Mouse (Mus musculus) testis, postnatal 14 days (tissue): ENCODE measurements around the gene H2-Q4.
"Not testable (repeated sequence)": the region's sequence is repeated elsewhere in the genome, so short reads cannot be mapped to it uniquely, and the experiment has no call there.

ENCODE experiments used
- DNase-seq: peaks from one replicate; pipeline ENCODE4 v3.0.0; 2021; ENCODE audit warnings: low spot score

Gene H2-Q4

DNA sequence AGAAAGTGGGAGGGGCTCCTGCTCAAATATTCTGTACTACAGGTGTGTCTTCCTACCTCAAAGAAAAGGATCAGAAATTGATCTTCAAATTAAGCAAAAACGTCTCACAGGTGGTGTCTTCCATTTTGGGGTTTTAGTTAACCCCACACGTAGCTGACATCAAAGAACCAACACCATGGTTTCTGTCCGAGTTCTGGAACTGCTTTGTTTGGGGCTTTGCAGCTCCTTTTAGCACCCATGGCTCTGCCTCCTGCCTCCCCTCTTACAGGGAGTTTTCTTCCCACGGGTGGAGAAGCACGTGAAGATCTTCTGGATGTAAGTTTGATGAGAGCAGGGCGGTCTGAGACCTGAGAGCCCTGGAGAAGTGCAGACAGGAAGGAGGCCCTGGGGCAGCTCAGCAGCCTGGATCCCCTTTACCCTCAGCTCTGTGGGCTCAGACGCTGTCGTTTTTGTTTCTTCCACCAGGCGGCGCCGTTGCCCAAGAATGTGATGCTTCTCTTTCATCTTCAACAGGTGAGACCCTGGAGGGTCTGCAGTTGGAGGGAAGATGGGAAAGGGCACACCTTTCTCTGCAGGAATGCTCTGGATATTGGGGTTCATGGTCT lies 40.9 kb downstream of the H2-Q4 start:
- not testable (repeated sequence) for DNase-seq

DNA sequence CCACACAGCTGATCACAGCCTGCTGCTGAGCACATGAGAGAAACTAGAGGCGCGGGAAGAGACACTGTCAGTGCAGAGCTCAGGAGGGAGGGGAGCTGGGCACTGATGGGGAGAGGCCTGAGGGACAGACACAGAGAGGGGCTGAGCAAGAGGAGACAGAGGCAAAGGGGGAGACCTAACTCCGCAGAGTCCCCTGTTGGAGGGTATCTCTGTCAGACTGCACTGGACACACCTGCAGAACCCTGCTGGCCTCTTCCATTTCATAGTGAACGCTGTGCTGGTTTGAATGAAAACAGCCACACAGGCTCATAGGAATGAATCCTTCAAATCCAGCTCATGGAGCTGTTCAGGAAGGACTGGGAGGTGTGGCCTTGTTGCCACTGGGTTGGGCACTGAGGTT lies 41.9 kb downstream of the H2-Q4 start:
- not testable (repeated sequence) for DNase-seq

DNA sequence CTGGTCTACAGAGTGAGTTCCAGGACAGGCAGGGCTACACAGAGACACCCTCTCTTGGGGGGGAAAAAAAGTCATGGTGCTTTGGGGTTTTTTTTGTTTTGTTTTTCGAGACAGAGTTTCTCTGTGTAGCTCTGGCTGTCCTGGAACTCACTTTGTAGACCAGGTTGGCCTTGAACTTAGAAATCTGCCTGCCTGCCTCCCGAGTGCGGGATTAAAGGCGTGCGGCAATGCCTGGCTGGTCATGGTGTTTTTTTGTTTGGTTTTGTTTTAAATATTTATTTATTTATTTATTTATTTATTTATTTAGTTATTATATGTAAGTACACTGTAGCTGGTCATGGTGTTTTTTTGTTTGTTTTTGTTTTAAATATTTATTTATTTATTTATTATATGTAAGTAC lies 42.9 kb downstream of the H2-Q4 start:
- DNase-seq, result not testable (repeated sequence)

DNA sequence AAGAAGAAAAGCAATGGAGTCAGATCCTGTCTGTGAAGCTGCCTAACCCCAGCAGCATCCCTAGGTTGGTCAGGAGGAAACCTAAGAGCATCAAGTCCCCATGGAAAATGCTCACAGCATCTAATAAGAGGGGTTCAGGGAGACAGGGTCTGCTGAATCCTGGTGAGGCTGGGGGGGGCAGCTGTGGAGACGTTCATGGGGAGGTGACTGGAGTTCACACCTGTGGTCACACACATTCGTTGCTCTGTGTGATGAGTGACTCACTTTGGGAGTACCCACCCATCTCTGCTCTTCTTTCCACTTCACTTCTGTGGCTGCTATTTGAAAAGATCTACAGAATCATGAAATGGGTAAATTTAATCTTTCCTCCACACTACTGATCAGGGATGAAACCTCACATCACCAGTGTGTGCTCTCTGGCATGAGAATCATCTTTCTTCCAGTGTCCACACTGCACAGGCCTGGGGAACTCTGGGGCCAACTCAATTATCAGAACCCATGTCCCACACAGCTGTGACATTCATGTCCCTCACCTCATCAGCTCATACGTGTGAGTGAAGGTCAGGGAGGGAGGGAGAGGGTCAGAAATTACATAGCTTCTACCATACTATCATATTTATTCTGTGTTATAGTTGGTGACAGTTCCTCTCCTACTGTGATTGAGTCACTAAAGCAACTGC lies 43.9 kb downstream of the H2-Q4 start:
- not testable (repeated sequence) for DNase-seq

DNA sequence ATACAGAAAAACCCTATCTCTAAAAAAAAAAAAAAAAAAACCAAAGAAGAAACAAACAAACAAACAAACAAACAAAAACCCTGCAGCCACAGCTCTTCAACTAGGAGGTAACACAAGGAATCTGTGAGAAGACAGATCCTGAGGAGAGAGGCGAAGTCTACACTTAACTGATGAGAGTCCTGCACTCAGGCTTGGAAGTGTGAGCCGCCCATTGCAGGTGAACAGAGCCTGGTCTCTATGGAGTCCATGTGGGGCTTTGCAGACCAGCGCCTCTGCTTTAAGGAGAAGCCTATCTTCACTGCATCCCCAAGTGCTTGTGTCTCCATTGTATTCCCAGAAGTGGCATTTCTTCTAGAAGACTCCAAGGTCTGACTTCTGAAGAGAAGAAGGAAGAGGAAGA lies 44.7 kb downstream of the H2-Q4 start:
- not testable (repeated sequence) for DNase-seq

DNA sequence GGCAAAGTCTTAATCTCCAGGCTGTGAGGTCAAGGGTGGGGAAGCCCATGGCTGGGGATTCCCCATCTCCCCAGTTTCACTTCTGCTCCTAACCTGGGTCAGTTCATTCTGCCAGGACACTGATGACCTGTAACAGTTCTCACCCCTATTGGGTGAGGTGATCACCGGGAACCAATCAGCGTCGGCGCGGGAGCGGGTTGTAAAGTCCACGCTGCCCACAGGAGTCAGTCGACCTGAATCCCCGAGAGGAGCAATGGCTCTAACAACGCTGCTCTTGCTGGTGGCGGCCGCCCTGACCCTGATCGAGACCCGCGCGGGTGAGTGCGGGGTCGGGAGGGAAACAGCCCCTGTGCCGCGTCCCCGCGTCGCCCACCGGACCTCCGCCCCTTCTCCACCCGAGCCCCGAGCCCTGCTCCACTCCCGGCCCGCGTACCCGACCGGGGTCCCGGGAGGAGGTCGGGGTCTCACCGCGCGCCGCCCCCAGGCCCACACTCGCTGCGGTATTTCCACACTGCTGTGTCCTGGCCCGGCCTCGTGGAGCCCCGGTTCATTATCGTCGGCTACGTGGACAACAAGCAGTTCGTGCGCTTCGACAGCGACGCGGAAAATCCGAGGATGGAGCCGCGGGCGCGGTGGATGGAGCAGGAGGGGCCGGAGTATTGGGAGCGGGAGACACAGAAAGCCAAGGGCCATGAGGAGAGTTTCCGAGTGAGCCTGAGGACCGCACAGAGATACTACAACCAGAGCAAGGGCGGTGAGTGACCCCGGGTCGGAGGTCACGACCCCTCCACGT lies 45.4 kb downstream of the H2-Q4 start, which contains the start of gene H2-Q6:
Gene H2-Q6 (plus strand): TSS at position 227 of the 793 bp plus-strand sequence.
- DNase-seq, result peak; percentile 56

DNA sequence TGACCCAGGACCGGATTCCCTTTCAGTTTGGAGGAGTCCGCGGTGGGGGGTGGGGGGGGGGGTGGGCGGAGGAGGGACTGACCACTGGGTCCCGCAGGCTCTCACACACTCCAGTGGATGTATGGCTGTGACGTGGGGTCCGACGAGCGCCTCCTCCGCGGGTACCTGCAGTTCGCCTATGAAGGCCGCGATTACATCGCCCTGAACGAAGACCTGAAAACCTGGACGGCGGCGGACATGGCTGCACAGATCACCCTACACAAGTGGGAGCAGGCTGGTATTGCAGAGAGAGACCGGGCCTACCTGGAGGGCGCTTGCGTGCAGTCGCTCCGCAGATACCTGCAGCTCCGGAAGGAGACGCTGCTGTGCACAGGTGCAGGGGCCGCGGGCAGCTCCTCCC lies 46.1 kb downstream of the H2-Q4 start:
- DNase-seq, result peak; percentile 38

DNA sequence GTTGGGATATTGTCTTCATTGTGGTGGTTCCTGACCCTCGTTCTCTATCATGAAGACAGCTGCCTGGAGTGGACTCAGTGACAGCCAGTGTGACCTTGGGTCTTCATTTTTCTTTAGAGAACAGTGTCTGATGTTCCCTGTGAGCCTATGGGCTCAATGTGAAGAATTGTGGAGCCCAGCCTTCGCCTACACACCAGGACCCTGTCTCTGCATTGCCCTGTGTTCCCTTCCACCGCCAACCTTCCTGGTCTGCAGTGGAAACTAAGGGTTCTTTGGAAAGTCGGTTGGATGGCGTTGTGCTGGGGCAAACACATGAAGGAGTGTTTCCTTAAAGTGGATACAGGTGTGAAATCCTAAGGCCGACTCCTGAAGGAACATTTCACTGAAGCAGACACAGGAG lies 49.5 kb downstream of the H2-Q4 start:
- not testable (repeated sequence) for DNase-seq

DNA sequence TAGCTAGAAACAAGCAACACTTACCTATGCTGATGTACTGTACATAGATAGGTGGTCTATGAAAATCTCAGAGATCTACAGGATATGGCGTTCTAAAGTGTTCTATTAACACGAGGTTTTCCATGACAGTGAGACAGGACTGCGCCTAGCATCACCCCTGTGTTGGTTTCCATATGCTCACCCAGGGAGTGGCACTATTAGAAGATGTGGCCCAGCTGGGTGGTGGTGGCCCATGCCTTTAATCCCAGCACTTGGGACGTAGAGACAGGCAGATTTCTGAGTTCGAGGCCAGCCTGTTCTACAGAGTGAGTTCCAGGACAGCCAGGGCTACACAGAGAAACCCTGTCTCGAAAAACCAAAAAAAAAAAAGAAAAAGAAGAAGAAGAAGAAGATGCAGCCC lies 51.3 kb downstream of the H2-Q4 start:
- DNase-seq, result not testable (repeated sequence)

DNA sequence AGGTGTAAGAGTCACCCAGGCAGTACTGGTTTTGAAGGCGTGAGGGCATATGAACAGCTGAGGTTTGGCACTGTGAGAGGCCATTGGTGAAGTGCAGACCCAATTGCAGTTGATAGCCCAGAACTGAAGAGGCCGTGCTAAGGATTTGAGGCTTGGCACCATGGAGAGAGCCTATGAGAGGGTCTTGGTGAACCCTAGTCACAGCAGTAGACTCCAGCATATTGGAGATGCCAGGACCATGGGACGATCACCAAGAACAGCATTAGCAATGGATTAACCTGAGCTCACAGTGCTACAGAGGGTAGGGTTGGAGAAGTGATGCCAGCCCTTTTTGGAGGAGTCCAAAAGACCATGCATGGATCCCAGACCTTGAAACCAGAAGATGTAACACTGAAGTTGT lies 52.8 kb downstream of the H2-Q4 start:
- not testable (repeated sequence) for DNase-seq

DNA sequence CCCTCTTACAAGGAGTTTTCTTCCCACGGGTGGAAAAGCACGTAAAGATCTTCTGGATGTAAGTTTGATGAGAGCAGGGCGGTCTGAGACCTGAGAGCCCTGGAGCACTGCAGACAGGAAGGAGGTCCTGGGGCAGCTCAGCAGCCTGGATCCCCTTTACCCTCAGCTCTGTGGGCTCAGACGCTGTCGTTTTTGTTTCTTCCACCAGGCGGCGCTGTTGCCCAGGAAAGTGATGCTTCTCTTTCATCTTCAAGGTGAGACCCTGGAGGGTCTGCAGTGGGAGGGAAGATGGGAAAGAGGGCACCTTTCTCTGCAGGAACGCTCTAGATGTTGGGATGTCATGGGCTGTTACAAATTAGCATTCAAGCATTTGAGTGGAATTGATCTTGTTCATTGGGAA lies 55.4 kb downstream of the H2-Q4 start:
- not testable (repeated sequence) for DNase-seq
